Mouse (Mus musculus) C2C12 (cell line): ENCODE data around the gene Spdl1. TPM values are rescaled to one million over a fixed set of nuclear protein-coding genes. Genes with fewer than 3 reads are reported as not detected.

Experiments
- H3K27me3 ChIP-seq: one replicate; pipeline ENCODE4 v1.6.1; 2011; ENCODE audit not compliant: control insufficient read depth, insufficient read depth, insufficient read length
- H3K36me3 ChIP-seq: one replicate; pipeline ENCODE4 v1.6.1; 2011; ENCODE audit not compliant: control insufficient read depth, insufficient read depth
- H3K4me3 ChIP-seq: one replicate; pipeline ENCODE4 v1.5.1; 2011; ENCODE audit warnings: mild to moderate bottlenecking, control low read depth; ENCODE audit not compliant: poor library complexity, insufficient read depth, severe bottlenecking
- H3K79me2 ChIP-seq: one replicate; pipeline ENCODE4 v1.6.1; 2011; ENCODE audit not compliant: control insufficient read depth, insufficient read depth
- H3K79me3 ChIP-seq: one replicate; pipeline ENCODE4 v1.6.1; 2011; ENCODE audit warnings: low read depth, control low read depth
- H3ac ChIP-seq: one replicate; pipeline ENCODE3; 2011; ENCODE audit warnings: low read depth; ENCODE audit not compliant: control insufficient read depth, insufficient read length
- CEBPB ChIP-seq: IDR thresholded peaks from one replicate; pipeline ENCODE4 v1.6.1; 2011; ENCODE audit warnings: low read depth, mild to moderate bottlenecking, control low read depth, moderate library complexity
- CTCF ChIP-seq: IDR thresholded peaks from one replicate; pipeline ENCODE4 v1.5.1; 2011; ENCODE audit not compliant: control insufficient read depth, insufficient read depth, insufficient read length
- FOSL1 ChIP-seq: IDR thresholded peaks from one replicate; pipeline ENCODE4 v1.8.0; 2011; ENCODE audit warnings: mild to moderate bottlenecking, low read length; ENCODE audit not compliant: poor library complexity, insufficient read depth, severe bottlenecking
- MAX ChIP-seq: IDR thresholded peaks from one replicate; pipeline ENCODE4 v1.6.1; 2011; ENCODE audit warnings: mild to moderate bottlenecking, control low read depth
- MYOD1 ChIP-seq: IDR thresholded peaks from one replicate; pipeline ENCODE4 v1.6.1; 2011; ENCODE audit warnings: low read depth; ENCODE audit not compliant: control insufficient read depth, insufficient read length
- MYOG ChIP-seq: IDR thresholded peaks from one replicate; pipeline ENCODE4 v1.6.1; 2011; ENCODE audit not compliant: control insufficient read depth, insufficient read length; ENCODE audit errors: extremely low read depth
- USF1 ChIP-seq: IDR thresholded peaks from one replicate; pipeline ENCODE4 v1.6.1; 2011; ENCODE audit warnings: low read depth, mild to moderate bottlenecking, control low read depth, moderate library complexity
- polyA plus RNA-seq: library from polyadenylated mRNA; unstranded; fragments of >200 nt; fragmentation: generic; extraction: Trizol; gene quantifications from one replicate; pipeline ENCODE4 v1.2.1, GENCODE M21; 2012; ENCODE audit warnings: missing spikeins

Spdl1 gene
- polyA plus RNA-seq, 1 experiment: 11.5 TPM

DNA sequence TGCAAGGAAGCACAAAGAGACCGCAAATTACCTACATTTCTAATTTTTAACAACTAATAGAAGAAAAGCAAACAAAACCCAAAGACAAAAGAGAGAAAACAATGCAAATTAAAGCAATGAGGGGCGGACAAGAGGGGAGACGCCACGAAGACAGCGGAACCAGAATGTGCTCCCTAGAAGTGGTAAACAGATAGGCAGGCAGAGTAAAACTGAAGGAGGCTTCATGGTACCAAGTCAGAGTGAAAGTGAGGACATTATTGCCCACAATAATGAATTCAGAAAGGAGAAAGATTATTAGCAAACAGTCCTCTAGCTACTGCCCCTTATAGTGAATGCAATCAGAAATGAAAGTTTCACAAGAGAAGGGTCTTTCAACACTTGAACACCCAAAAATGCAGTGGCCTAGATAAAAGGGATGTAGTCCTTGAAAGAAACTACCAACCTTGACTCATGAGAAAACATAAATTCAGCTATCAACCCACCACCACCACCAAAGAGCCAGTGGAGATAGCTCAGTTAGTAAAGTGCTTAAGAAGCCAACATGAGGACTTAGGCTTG lies 70.8 kb downstream of the Spdl1 start:
- H3K79me2 ChIP-seq: no peaks in the 10 kb centered on the region
- TF ChIP-seq MYOD1 (no peak), MAX (no peak), MYOG (no peak), FOSL1 (no peak), USF1 (no peak), CEBPB (no peak), CTCF (no peak)
- H3K27me3 ChIP-seq: no peaks in the 10 kb centered on the region
- H3K4me3 ChIP-seq: no peak overlapping the region
- no peak overlapping the region for H3ac ChIP-seq
- H3K36me3 ChIP-seq: no peaks in the 10 kb centered on the region
- no peaks in the 10 kb centered on the region for H3K79me3 ChIP-seq

DNA sequence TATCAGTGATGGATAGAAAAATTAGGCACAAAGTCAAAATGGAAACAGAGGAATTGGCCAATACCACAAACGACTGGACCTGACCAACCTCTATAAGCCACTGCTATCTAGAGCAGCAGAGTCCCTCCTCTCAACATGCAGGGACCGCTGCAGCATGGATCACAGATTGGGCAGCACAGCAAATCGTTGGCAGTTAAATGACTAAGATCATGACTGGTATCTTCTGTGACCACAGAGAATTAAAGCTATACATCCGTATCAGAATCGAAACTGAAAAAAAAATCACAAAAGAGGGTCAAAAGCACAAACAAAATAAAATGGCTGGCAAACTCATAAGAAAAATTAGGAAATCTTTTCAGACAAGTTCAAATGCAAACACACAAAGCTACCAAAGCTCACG lies 71.3 kb downstream of the Spdl1 start:
- TF ChIP-seq USF1 (no peak), CTCF (no peak), MAX (no peak), MYOG (no peak), FOSL1 (no peak), CEBPB (no peak), MYOD1 (no peak)
- no peak overlapping the region for H3ac ChIP-seq
- H3K27me3 ChIP-seq: no peaks in the 10 kb centered on the region
- H3K4me3 ChIP-seq: no peak overlapping the region
- H3K79me2 ChIP-seq: no peaks in the 10 kb centered on the region
- H3K79me3 ChIP-seq: no peaks in the 10 kb centered on the region
- H3K36me3 ChIP-seq: no peaks in the 10 kb centered on the region

DNA sequence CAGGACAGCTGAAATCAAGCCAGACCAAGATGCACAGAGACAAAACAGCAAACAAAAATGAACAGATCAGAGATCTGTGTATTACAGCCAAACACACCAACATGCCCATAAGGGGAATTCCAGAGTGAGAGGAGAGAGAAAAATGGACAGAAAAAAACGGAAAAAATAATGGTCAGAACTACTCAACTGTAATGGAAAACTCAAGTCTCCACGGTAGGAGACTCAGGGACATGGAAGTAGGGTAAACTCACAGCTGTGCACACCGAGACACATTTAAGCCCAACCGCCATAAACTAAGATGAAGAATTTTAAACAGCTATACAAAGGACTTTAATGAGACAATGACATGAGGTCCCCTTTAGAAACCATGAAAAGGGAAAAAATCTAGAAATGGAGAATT lies 73.9 kb downstream of the Spdl1 start:
- Histone ChIP-seq H3K36me3 (no peaks in the 10 kb centered on the region), H3ac (no peak overlapping the region), H3K27me3 (no peaks in the 10 kb centered on the region), H3K4me3 (no peak overlapping the region), H3K79me3 (no peaks in the 10 kb centered on the region), H3K79me2 (no peaks in the 10 kb centered on the region)
- TF ChIP-seq MYOG (no peak), FOSL1 (no peak), MYOD1 (no peak), MAX (no peak), CEBPB (no peak), USF1 (no peak), CTCF (no peak)

Other genes starting within 250 kb of the Spdl1 start
- 0.01 TPM for gene Dock2, start 49.7 kb downstream of the Spdl1 start, polyA plus RNA-seq